ENCODE assay signal across 31 mouse cellular contexts in genomic region chr5:20007246-20007645, GRCm38 (mm10).
"Had no signal": no experiment of that assay in that cellular context is flagged by ENCODE, and none has a peak within 500 bp of the region (broad histone marks: within the 10 kb centered on the region; RNA-seq: fewer than 3 reads in every experiment).

No protein-coding gene starts in this region.

- DNase-seq: left cerebral cortex, postnatal 4 days; liver; liver, embryonic 13.5 days; liver, postnatal 0 days; lung, adult 18-20 months; lung, adult 2 months; lung, embryonic 14.5 days; lung, postnatal 10 days; lung, postnatal 14 days; lung, postnatal 36 days; lung, postnatal 4 days had no signal

- H3K4me3 ChIP-seq: left cerebral cortex, adult 2 months; limb, embryonic 10.5 days; limb, embryonic 12.5 days; limb, embryonic 13.5 days; limb, embryonic 15.5 days; liver, embryonic 12.5 days; liver, embryonic 13.5 days; liver, embryonic 15.5 days; lung, embryonic 15.5 days; megakaryocyte, embryonic 14.5 days; midbrain, embryonic 10.5 days; midbrain, embryonic 12.5 days; midbrain, embryonic 13.5 days; midbrain, embryonic 15.5 days; myocyte had no signal

- H3K4me1 ChIP-seq: limb, embryonic 10.5 days; limb, embryonic 12.5 days; limb, embryonic 13.5 days; limb, embryonic 15.5 days; liver, embryonic 12.5 days; liver, embryonic 13.5 days; liver, embryonic 15.5 days; lung, embryonic 15.5 days; megakaryocyte, embryonic 14.5 days; midbrain, embryonic 10.5 days; midbrain, embryonic 12.5 days had no signal

- H3K9me3 ChIP-seq: limb, embryonic 10.5 days; limb, embryonic 12.5 days; limb, embryonic 13.5 days; limb, embryonic 15.5 days; liver, embryonic 12.5 days; liver, embryonic 13.5 days; liver, embryonic 15.5 days; lung, embryonic 15.5 days; midbrain, embryonic 10.5 days; midbrain, embryonic 12.5 days; midbrain, embryonic 13.5 days; midbrain, embryonic 15.5 days had no signal

- ATAC-seq: liver, embryonic 12.5 days; liver, postnatal 0 days; lung, postnatal 0 days; midbrain, embryonic 13.5 days; midbrain, embryonic 15.5 days; midbrain, embryonic 16.5 days had no signal

- H3K36me3 ChIP-seq: limb, embryonic 10.5 days; limb, embryonic 12.5 days; limb, embryonic 13.5 days; limb, embryonic 15.5 days; liver, embryonic 12.5 days; liver, embryonic 13.5 days; liver, embryonic 15.5 days; lung, embryonic 15.5 days; midbrain, embryonic 10.5 days; midbrain, embryonic 12.5 days; midbrain, embryonic 13.5 days; midbrain, embryonic 15.5 days had no signal

- H3K9ac ChIP-seq: limb, embryonic 12.5 days; limb, embryonic 13.5 days; limb, embryonic 15.5 days; liver, embryonic 12.5 days; liver, embryonic 13.5 days; liver, embryonic 14.5 days; liver, embryonic 15.5 days; liver, postnatal 0 days; lung, embryonic 14.5 days; lung, embryonic 15.5 days; midbrain, embryonic 12.5 days; midbrain, embryonic 13.5 days; midbrain, embryonic 15.5 days had no signal

- H3K27me3 ChIP-seq: limb, embryonic 12.5 days; limb, embryonic 13.5 days; limb, embryonic 15.5 days; liver, embryonic 12.5 days; liver, embryonic 13.5 days; liver, embryonic 15.5 days; lung, embryonic 15.5 days; megakaryocyte, embryonic 14.5 days; midbrain, embryonic 12.5 days; midbrain, embryonic 13.5 days; midbrain, embryonic 15.5 days had no signal

- H3K27ac ChIP-seq: left cerebral cortex, adult 2 months; limb, embryonic 10.5 days; limb, embryonic 12.5 days; limb, embryonic 13.5 days; limb, embryonic 15.5 days; liver, embryonic 12.5 days; liver, embryonic 13.5 days; liver, embryonic 14.5 days; liver, embryonic 15.5 days; lung, embryonic 15.5 days; macrophage; midbrain, embryonic 10.5 days; midbrain, embryonic 12.5 days; midbrain, embryonic 13.5 days; midbrain, embryonic 15.5 days had no signal

- H3K4me2 ChIP-seq: limb, embryonic 12.5 days; limb, embryonic 13.5 days; limb, embryonic 15.5 days; liver, embryonic 11.5 days; liver, embryonic 12.5 days; liver, embryonic 13.5 days; liver, embryonic 15.5 days; lung, embryonic 14.5 days; lung, embryonic 15.5 days; midbrain, embryonic 11.5 days; midbrain, embryonic 12.5 days; midbrain, embryonic 13.5 days; midbrain, embryonic 15.5 days had no signal
